Mouse (Mus musculus): ENCODE results near the gene Lamb3. TPM values are rescaled to one million over a fixed set of nuclear protein-coding genes. Genes with fewer than 3 reads are reported as not detected.
"Not testable (repeated sequence)": the region's sequence is repeated elsewhere in the genome, so short reads cannot be mapped to it uniquely, and the experiment has no call there.

Lamb3 gene
- polyA plus RNA-seq, 1 experiment from 2014 or later = 34.9 TPM

GRCm38 (mm10) chr1:193284228-193284779 is 76.8 kb downstream of the Lamb3 start:
- H3K9ac ChIP-seq (ENCODE audit: low read length) = no peak overlapping the region
- no peak overlapping the region for H3K4me3 ChIP-seq (ENCODE audit: low read depth, low read length)
- H3K4me1 ChIP-seq (replicated peaks; ENCODE audit: control insufficient read depth, insufficient read depth) = no peaks in the 10 kb centered on the region
- no peaks in the 10 kb centered on the region for H3K36me3 ChIP-seq (ENCODE audit: control insufficient read depth, insufficient read depth, low read length)
- no peaks in the 10 kb centered on the region for H3K9me3 ChIP-seq (ENCODE audit: control insufficient read depth, low read length)
- WGBS = 77% methylated on average over 7 of the region's 7 CpGs
- no peak for ATAC-seq (ENCODE audit: low FRiP score, low TSS enrichment)
- H3K27me3 ChIP-seq (ENCODE audit: control insufficient read depth, insufficient read depth, low read length) = no peaks in the 10 kb centered on the region
- no peak overlapping the region for H3K4me2 ChIP-seq (replicated peaks; ENCODE audit: low read depth)
- no peak overlapping the region for H3K27ac ChIP-seq (replicated peaks)
- no peak for DNase-seq (ENCODE audit: low spot score)
- no peak for TF ChIP-seq CTCF (IDR thresholded peaks at IDR 0.05; ENCODE audit: low read depth)
- TF ChIP-seq EP300 (optimal IDR thresholded peaks at IDR 0.05) = no peak

DNA sequence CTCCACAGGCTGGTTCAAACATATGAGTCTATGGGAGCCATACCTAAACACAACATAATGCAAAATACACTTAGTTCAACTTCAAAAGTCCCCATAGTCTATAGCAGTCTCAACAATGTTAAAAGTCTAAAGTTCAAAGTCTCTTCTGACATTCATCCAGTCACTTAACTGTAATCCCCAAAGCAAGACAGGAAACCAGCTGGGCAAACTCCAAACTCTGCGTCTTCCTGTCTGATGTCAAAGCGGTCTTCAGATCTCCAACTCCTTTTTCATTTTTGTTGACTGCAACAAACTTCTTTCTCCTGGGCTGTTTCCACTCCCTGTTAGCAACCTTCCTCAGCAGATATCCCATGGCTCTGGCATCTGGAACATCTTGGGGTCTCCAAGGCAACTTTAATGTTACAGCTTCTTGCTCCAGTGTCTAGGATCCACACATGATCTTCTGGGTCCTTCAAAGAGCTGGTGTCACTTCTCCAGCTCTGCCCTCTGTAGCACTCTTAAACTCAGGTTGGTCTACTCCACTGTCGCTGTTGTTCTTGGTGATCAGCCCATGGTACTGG is 78.3 kb downstream of the Lamb3 start:
- DNase-seq (ENCODE audit: low spot score) = not testable (repeated sequence)

DNA sequence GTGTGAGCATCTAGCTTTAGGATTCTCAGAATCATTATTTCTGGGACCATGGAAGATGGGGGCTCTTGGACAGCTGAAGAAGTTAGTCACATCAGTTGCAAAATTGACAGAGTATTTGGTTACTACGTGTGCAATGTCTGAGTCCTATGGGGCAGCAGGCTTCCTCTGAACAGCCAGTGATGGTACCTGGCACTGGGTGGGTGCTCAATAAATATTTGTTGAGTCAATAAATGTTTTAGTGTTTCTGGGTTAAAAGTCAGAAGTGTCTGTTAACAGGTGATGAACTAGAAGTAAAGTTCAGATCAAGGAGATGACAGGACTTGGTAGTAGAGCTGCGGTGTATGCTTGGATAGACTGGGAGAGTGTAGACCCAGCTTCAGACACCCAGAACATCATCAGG is 80.1 kb downstream of the Lamb3 start:
- DNase-seq (ENCODE audit: low spot score) = no peak
- H3K4me3 ChIP-seq (ENCODE audit: low read depth, low read length) = no peak overlapping the region
- no peaks in the 10 kb centered on the region for H3K4me1 ChIP-seq (replicated peaks; ENCODE audit: control insufficient read depth, insufficient read depth)
- no peaks in the 10 kb centered on the region for H3K36me3 ChIP-seq (ENCODE audit: control insufficient read depth, insufficient read depth, low read length)
- H3K9ac ChIP-seq (ENCODE audit: low read length) = no peak overlapping the region
- 42% methylated on average over 2 of the region's 2 CpGs for WGBS
- no peak for ATAC-seq (ENCODE audit: low FRiP score, low TSS enrichment)
- no peak overlapping the region for H3K27ac ChIP-seq (replicated peaks)
- no peak overlapping the region for H3K4me2 ChIP-seq (replicated peaks; ENCODE audit: low read depth)
- no peaks in the 10 kb centered on the region for H3K9me3 ChIP-seq (ENCODE audit: control insufficient read depth, low read length)
- TF ChIP-seq CTCF (IDR thresholded peaks at IDR 0.05; ENCODE audit: low read depth) = no peak
- TF ChIP-seq EP300 (optimal IDR thresholded peaks at IDR 0.05) = no peak
- no peaks in the 10 kb centered on the region for H3K27me3 ChIP-seq (ENCODE audit: control insufficient read depth, insufficient read depth, low read length)

More for the DNA sequence above, 78.3 kb downstream of the Lamb3 start:
- not testable (repeated sequence) for H3K9ac ChIP-seq (ENCODE audit: low read length); H3K4me1 ChIP-seq (replicated peaks; ENCODE audit: control insufficient read depth, insufficient read depth); H3K4me3 ChIP-seq (ENCODE audit: low read depth, low read length); H3K36me3 ChIP-seq (ENCODE audit: control insufficient read depth, insufficient read depth, low read length); H3K27me3 ChIP-seq (ENCODE audit: control insufficient read depth, insufficient read depth, low read length); H3K4me2 ChIP-seq (replicated peaks; ENCODE audit: low read depth); H3K9me3 ChIP-seq (ENCODE audit: control insufficient read depth, low read length); ATAC-seq (ENCODE audit: low FRiP score, low TSS enrichment); H3K27ac ChIP-seq (replicated peaks)
- 83% methylated on average over 3 of the region's 3 CpGs for WGBS

DNA sequence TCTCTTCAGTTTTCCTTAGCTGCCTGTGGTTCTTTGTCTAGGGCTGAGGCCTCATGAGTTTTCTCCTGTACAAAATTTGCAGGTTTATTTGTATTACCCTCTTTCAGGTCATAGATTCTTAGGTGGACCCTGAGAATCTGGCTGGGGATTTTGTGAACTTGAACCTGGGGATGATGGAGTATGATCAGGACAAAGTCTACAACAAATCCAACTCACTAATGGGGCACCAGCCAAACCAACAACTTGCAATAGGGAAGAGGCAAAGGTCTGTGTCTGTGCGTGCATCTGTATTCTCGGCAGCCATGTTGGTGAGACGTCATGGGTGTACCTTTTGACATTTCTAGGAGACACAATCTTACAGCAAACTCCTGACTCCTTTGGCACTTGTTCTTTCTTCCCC is 81.6 kb downstream of the Lamb3 start:
- ATAC-seq (ENCODE audit: low FRiP score, low TSS enrichment) = no peak
- no peak overlapping the region for H3K4me3 ChIP-seq (ENCODE audit: low read depth, low read length)
- no peaks in the 10 kb centered on the region for H3K9me3 ChIP-seq (ENCODE audit: control insufficient read depth, low read length)
- no peaks in the 10 kb centered on the region for H3K36me3 ChIP-seq (ENCODE audit: control insufficient read depth, insufficient read depth, low read length)
- H3K9ac ChIP-seq (ENCODE audit: low read length) = no peak overlapping the region
- no peaks in the 10 kb centered on the region for H3K4me1 ChIP-seq (replicated peaks; ENCODE audit: control insufficient read depth, insufficient read depth)
- no peaks in the 10 kb centered on the region for H3K27me3 ChIP-seq (ENCODE audit: control insufficient read depth, insufficient read depth, low read length)
- no peak overlapping the region for H3K27ac ChIP-seq (replicated peaks)
- no peak for DNase-seq (ENCODE audit: low spot score)
- WGBS = 94% methylated on average over 3 of the region's 3 CpGs
- TF ChIP-seq EP300 (optimal IDR thresholded peaks at IDR 0.05) = no peak
- no peak for TF ChIP-seq CTCF (IDR thresholded peaks at IDR 0.05; ENCODE audit: low read depth)
- no peak overlapping the region for H3K4me2 ChIP-seq (replicated peaks; ENCODE audit: low read depth)

DNA sequence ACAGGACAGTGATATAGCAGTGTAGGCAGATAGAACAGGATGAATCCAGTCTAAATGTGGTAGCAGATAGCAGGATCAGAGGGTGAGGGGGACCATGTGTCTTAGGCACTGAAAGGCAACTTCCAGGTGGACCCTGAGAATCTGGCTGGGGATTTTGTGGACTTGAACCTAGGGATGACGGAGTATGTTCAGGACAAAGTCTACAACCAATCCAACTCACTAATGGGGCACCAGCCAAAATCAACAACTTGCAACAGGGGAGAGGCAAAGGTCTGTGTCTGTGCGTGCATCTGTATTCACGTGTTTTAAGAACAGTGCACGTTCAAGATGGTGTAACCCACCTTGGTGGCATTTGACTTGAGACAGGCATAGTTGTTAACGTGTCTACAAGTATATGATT is 82.4 kb downstream of the Lamb3 start:
- Histone ChIP-seq H3K4me2 (replicated peaks; ENCODE audit: low read depth) (no peak overlapping the region), H3K27ac (replicated peaks) (no peak overlapping the region), H3K9me3 (ENCODE audit: control insufficient read depth, low read length) (no peaks in the 10 kb centered on the region), H3K4me1 (replicated peaks; ENCODE audit: control insufficient read depth, insufficient read depth) (no peaks in the 10 kb centered on the region), H3K4me3 (ENCODE audit: low read depth, low read length) (no peak overlapping the region), H3K36me3 (ENCODE audit: control insufficient read depth, insufficient read depth, low read length) (no peaks in the 10 kb centered on the region), H3K27me3 (ENCODE audit: control insufficient read depth, insufficient read depth, low read length) (no peaks in the 10 kb centered on the region), H3K9ac (ENCODE audit: low read length) (no peak overlapping the region)
- ATAC-seq (ENCODE audit: low FRiP score, low TSS enrichment) (0 out of 2 replicates have a peak, but pooled peaks have one; percentile 17), DNase-seq (ENCODE audit: low spot score) (no peak)
- TF ChIP-seq EP300 (optimal IDR thresholded peaks at IDR 0.05) = no peak
- TF ChIP-seq CTCF (IDR thresholded peaks at IDR 0.05; ENCODE audit: low read depth) = no peak
- WGBS = 72% methylated on average over 5 of the region's 5 CpGs

DNA sequence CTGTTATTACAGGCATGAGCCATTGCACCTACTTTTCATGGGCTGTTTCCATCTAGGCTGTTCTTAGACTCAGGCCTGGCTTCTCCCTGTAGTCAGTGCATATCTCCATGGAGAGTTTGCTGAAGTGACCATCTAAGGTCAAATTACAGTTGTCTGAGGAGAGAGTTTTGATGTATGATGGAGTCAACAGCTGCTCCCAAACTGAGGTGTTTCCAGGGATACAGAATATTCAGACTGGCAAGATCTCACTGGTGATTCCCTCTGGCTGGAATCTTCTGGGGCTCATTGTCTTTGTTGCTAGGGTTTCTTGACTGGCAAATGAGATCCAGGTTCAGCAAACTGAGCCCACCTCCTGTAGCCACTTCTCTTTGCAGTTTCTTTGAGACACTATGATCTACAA is 83.2 kb downstream of the Lamb3 start:
- ATAC-seq (ENCODE audit: low FRiP score, low TSS enrichment) = no peak

More for the DNA sequence above, 83.2 kb downstream of the Lamb3 start:
- no peaks in the 10 kb centered on the region for H3K27me3 ChIP-seq (ENCODE audit: control insufficient read depth, insufficient read depth, low read length)
- no peak overlapping the region for H3K27ac ChIP-seq (replicated peaks)
- no peaks in the 10 kb centered on the region for H3K9me3 ChIP-seq (ENCODE audit: control insufficient read depth, low read length)
- no peak for DNase-seq (ENCODE audit: low spot score)
- TF ChIP-seq CTCF (IDR thresholded peaks at IDR 0.05; ENCODE audit: low read depth) = no peak
- TF ChIP-seq EP300 (optimal IDR thresholded peaks at IDR 0.05) = no peak
- H3K4me2 ChIP-seq (replicated peaks; ENCODE audit: low read depth) = no peak overlapping the region
- no peak overlapping the region for H3K4me3 ChIP-seq (ENCODE audit: low read depth, low read length)
- H3K9ac ChIP-seq (ENCODE audit: low read length) = no peak overlapping the region
- no peaks in the 10 kb centered on the region for H3K36me3 ChIP-seq (ENCODE audit: control insufficient read depth, insufficient read depth, low read length)
- no peaks in the 10 kb centered on the region for H3K4me1 ChIP-seq (replicated peaks; ENCODE audit: control insufficient read depth, insufficient read depth)
